Mouse (Mus musculus) liver, adult 2 months (tissue): ENCODE measurements around the gene Rnf212.

Experiments used
- CTCF ChIP-seq: fragments of 200-500 bp; IDR thresholded peaks from 2 replicates; pipeline ENCODE4 v1.5.1; 2011; ENCODE audit warnings: low read depth, low read length, control low read depth
- POLR2A ChIP-seq: fragments of 200-500 bp; IDR thresholded peaks from 2 replicates; pipeline ENCODE4 v1.6.1; 2011; ENCODE audit warnings: low read length, control low read depth; ENCODE audit not compliant: insufficient read depth; ENCODE audit errors: extremely low read depth

DNA sequence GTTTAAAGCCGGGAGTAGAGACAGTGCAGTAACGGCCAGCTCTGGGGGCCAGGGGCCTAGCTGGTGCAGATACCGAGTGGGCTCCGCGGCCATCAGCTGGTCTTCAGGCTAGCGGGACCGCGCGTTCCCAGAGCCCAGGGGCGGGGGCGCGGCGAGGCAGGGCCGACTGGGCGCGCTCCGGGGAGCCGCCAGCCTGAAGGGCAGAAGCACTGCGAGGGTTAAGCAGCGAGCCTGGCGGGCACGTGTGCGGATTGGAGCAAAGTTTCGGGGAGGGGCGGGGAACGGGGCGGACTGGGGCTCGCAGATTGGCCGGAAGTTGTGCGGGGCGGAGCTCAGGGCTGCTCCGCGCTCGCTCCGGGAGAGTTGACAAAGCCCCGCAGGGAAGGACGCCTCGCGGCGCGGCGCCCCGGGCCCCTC, 80.9 kb downstream of the Rnf212 start:
- TF ChIP-seq CTCF (no peak), POLR2A (peak; percentile 46; the same call in 1 of the 2 replicates)
